Mouse (Mus musculus): ENCODE measurements around the gene Btg2.
A peak's percentile ranks its signal among the peaks of the same experiment; 100 is the strongest.

The Btg2 gene

GRCm38 (mm10) chr1:134078061-134078795 is 692 bp downstream of the Btg2 start:
- DNase-seq (ENCODE audit: low read depth) = no peak

- peak; percentile 59 for DNase-seq (ENCODE audit: low read depth)
These were observed 1.4 kb downstream of the Btg2 start for GRCm38 (mm10) chr1:134077389-134078060.

GRCm38 (mm10) chr1:134076789-134077188 is 2.1 kb downstream of the Btg2 start:
- no peak for DNase-seq (ENCODE audit: low read depth)

GRCm38 (mm10) chr1:134075532-134075931 is 3.4 kb downstream of the Btg2 start:
- DNase-seq (ENCODE audit: low read depth) = no peak

- DNase-seq (ENCODE audit: low read depth) = no peak
These were observed 4.3 kb downstream of the Btg2 start for GRCm38 (mm10) chr1:134074606-134075005.

GRCm38 (mm10) chr1:134074184-134074583 is 4.7 kb downstream of the Btg2 start:
- no peak for DNase-seq (ENCODE audit: low read depth)

- DNase-seq (ENCODE audit: low read depth) = no peak
These were observed 5.3 kb downstream of the Btg2 start for GRCm38 (mm10) chr1:134073658-134074057.

GRCm38 (mm10) chr1:134073061-134073564 is 5.8 kb downstream of the Btg2 start:
- DNase-seq (ENCODE audit: low read depth) = no peak

- no peak for DNase-seq (ENCODE audit: low read depth)
These were observed 7.4 kb downstream of the Btg2 start for GRCm38 (mm10) chr1:134071411-134072018.

- DNase-seq (ENCODE audit: low read depth) = no peak
These were observed 8.7 kb downstream of the Btg2 start for GRCm38 (mm10) chr1:134070099-134070669.

GRCm38 (mm10) chr1:134067143-134067619 is 11.7 kb downstream of the Btg2 start:
- peak; percentile 36 for DNase-seq (ENCODE audit: low read depth)

- no peak for DNase-seq (ENCODE audit: low read depth)
These were observed 12.4 kb downstream of the Btg2 start for GRCm38 (mm10) chr1:134066554-134066953.

- peak; percentile 49 for DNase-seq (ENCODE audit: low read depth)
These were observed 13.6 kb downstream of the Btg2 start for GRCm38 (mm10) chr1:134065241-134065809.

- DNase-seq (ENCODE audit: low read depth) = no peak
These were observed 14.6 kb downstream of the Btg2 start for GRCm38 (mm10) chr1:134064296-134064831.

- DNase-seq (ENCODE audit: low read depth) = no peak
These were observed 15.2 kb downstream of the Btg2 start for GRCm38 (mm10) chr1:134063773-134064125.

- no peak for DNase-seq (ENCODE audit: low read depth)
These were observed 15.7 kb downstream of the Btg2 start for GRCm38 (mm10) chr1:134063086-134063772.

GRCm38 (mm10) chr1:134062411-134063085 is 16.4 kb downstream of the Btg2 start:
- DNase-seq (ENCODE audit: low read depth) = no peak

GRCm38 (mm10) chr1:134061915-134062314 is 17.0 kb downstream of the Btg2 start:
- DNase-seq (ENCODE audit: low read depth) = no peak

- peak; percentile 35 for DNase-seq (ENCODE audit: low read depth)
These were observed 17.9 kb downstream of the Btg2 start for GRCm38 (mm10) chr1:134060849-134061569.
